8 mouse cellular contexts compared by ENCODE assay signal in genomic region chr2:156393155-156393828, GRCm38 (mm10). TPM values are rescaled to one million over a fixed set of nuclear protein-coding genes. Genes with fewer than 3 reads are reported as not detected.
A peak's percentile ranks its signal among the peaks of the same experiment; 100 is the strongest.
DNase-seq lines count a peak whose midpoint lies in the region; ATAC-seq and TF ChIP-seq lines count a peak whose summit lies in the region.

No protein-coding gene starts in this region.

- H3K36me3 ChIP-seq in heart, embryonic 12.5 days: no peaks in the 10 kb centered on the region
- H3K36me3 ChIP-seq in ES-E14 (ENCODE audit: control insufficient read depth, insufficient read depth, low read length, poor library complexity, severe bottlenecking): no peaks in the 10 kb centered on the region
- no peaks in the 10 kb centered on the region for H3K36me3 ChIP-seq in forebrain, postnatal 0 days (ENCODE audit: insufficient read depth)
- no peaks in the 10 kb centered on the region for H3K36me3 ChIP-seq in liver, postnatal 0 days (replicated peaks; ENCODE audit: insufficient read depth, low read length)

- in situ Hi-C loops in ES-E14 (cut with MboI; ENCODE audit: low sequenced_read_pairs in 2 of 2, unreplicated experiment in 2 of 2): no loop called here

- ATAC-seq in heart, embryonic 12.5 days (ENCODE audit: insufficient number of reproducible peaks, low FRiP score): no peak
- 0 out of 2 replicates have a peak, but pooled peaks have one; percentile 21 for ATAC-seq in forebrain, postnatal 0 days
- ATAC-seq in liver, postnatal 0 days: no peak

- DNase-seq in heart, postnatal 14 days: no peak
- no peak for DNase-seq in ES-E14 (ENCODE audit: low read depth, low spot score)
- DNase-seq in forebrain, postnatal 0 days: peak; percentile 15
- no peak for DNase-seq in liver, postnatal 0 days
- no peak for DNase-seq in gastrocnemius, adult 8-10 months (ENCODE audit: low spot score in 2 of 2)
- no peak for DNase-seq in right cerebral cortex, postnatal 36 days (ENCODE audit: low spot score in 2 of 2)
- no peak for DNase-seq in layer of hippocampus, adult 9-10 months (ENCODE audit: low spot score)

- no peaks in the 10 kb centered on the region for H3K9me3 ChIP-seq in heart, embryonic 12.5 days (replicated peaks)
- no peaks in the 10 kb centered on the region for H3K9me3 ChIP-seq in ES-E14 (ENCODE audit: control insufficient read depth, insufficient read depth, low read depth, low read length)
- no peaks in the 10 kb centered on the region for H3K9me3 ChIP-seq in forebrain, postnatal 0 days (ENCODE audit: low read length)
- H3K9me3 ChIP-seq in liver, postnatal 0 days (ENCODE audit: low read length): no peaks in the 10 kb centered on the region

- H3K9ac ChIP-seq in heart, embryonic 12.5 days: no peak overlapping the region
- 0 out of 2 replicates have a peak overlapping the region, but pooled peaks have one; percentile 24 for H3K9ac ChIP-seq in ES-E14 (ENCODE audit: insufficient read depth, low read depth, low read length, poor library complexity, severe bottlenecking)
- peak overlapping the region; percentile 14; the same call in 1 of the 2 replicates for H3K9ac ChIP-seq in forebrain, postnatal 0 days
- no peak overlapping the region for H3K9ac ChIP-seq in liver, postnatal 0 days (replicated peaks)

- no peak overlapping the region for H3K27ac ChIP-seq in heart, embryonic 12.5 days (ENCODE audit: poor library complexity, severe bottlenecking)
- no peak overlapping the region for H3K27ac ChIP-seq in ES-E14 (ENCODE audit: insufficient read depth, low read depth, low read length, poor library complexity, severe bottlenecking)
- H3K27ac ChIP-seq in forebrain, postnatal 0 days (ENCODE audit: low read depth, low read length): 0 out of 2 replicates have a peak overlapping the region, but pooled peaks have one; percentile 30
- no peak overlapping the region for H3K27ac ChIP-seq in liver, postnatal 0 days (ENCODE audit: low read depth)

- intact Hi-C loops in heart, postnatal 14 days (cut with DNase I): loop anchor here (5.0 kb wide), 1 partner anchor 69 kb away; no protein-coding TSS in a partner anchor

- 55% methylated on average over 5 of the region's 5 CpGs for WGBS in heart, embryonic 12.5 days
- WGBS in forebrain, postnatal 0 days: 54% methylated on average over 5 of the region's 5 CpGs
- 45% methylated on average over 5 of the region's 5 CpGs for WGBS in liver, postnatal 0 days (ENCODE audit: insufficient replicate concordance)

- H3K4me1 ChIP-seq in heart, embryonic 12.5 days (replicated peaks): no peaks in the 10 kb centered on the region; the same call in 1 of the 2 replicates
- H3K4me1 ChIP-seq in ES-E14 (ENCODE audit: control insufficient read depth in 2 of 2, insufficient read depth in 2 of 2, low read length in 2 of 2, poor library complexity in 1 of 2): peaks cover 0 to 6% of the 10 kb centered on the region in 2 experiments; a peak in 2 of 4 replicates
- H3K4me1 ChIP-seq in forebrain, postnatal 0 days (ENCODE audit: insufficient read depth): no peaks in the 10 kb centered on the region
- H3K4me1 ChIP-seq in liver, postnatal 0 days (ENCODE audit: insufficient read depth): no peaks in the 10 kb centered on the region

- no peaks in the 10 kb centered on the region for H3K27me3 ChIP-seq in heart, embryonic 12.5 days (replicated peaks)
- no peaks in the 10 kb centered on the region for H3K27me3 ChIP-seq in forebrain, postnatal 0 days (ENCODE audit: insufficient read depth, low read length)
- no peaks in the 10 kb centered on the region for H3K27me3 ChIP-seq in liver, postnatal 0 days (ENCODE audit: insufficient read depth, low read length)

- TF ChIP-seq CTCF in forebrain, postnatal 0 days (IDR thresholded peaks at IDR 0.05; ENCODE audit: low read depth): no peak
- TF ChIP-seq CTCF in liver, postnatal 0 days (IDR thresholded peaks at IDR 0.05; ENCODE audit: low read depth): no peak

- no peak for TF ChIP-seq EP300 in liver, postnatal 0 days (IDR thresholded peaks at IDR 0.05; ENCODE audit: low read depth)

- peak overlapping the region; percentile 45 for H3K4me3 ChIP-seq in heart, embryonic 12.5 days
- H3K4me3 ChIP-seq in ES-E14 (ENCODE audit: insufficient read depth in 1 of 2, low read depth in 1 of 2, low read length in 2 of 2, poor library complexity in 1 of 2, severe bottlenecking in 1 of 2): peak overlapping the region in 1 of 2 experiments; percentile 59; a peak in 1 of 4 replicates
- H3K4me3 ChIP-seq in forebrain, postnatal 0 days (ENCODE audit: low read depth, low read length): peak overlapping the region; percentile 37
- peak overlapping the region; percentile 51 for H3K4me3 ChIP-seq in liver, postnatal 0 days (ENCODE audit: low read depth, low read length)

- peak overlapping the region; percentile 52 for H3K4me2 ChIP-seq in heart, embryonic 12.5 days
- peak overlapping the region; percentile 35 for H3K4me2 ChIP-seq in forebrain, postnatal 0 days (ENCODE audit: low read depth)
- peak overlapping the region; percentile 54 for H3K4me2 ChIP-seq in liver, postnatal 0 days (ENCODE audit: low read depth, low read length)

TF ChIP-seq in ES-E14, 5 proteins besides CTCF, POLR2A, EP300 and RAD21:
- TF ChIP-seq HCFC1 (IDR thresholded peaks at IDR 0.05; ENCODE audit: borderline replicate concordance, insufficient read depth, low read length) (no peak), ZNF384 (IDR thresholded peaks at IDR 0.05; ENCODE audit: low read depth, low read length) (no peak), ZC3H11A (IDR thresholded peaks at IDR 0.05; ENCODE audit: borderline replicate concordance, low read depth, low read length) (no peak), MAFK (IDR thresholded peaks at IDR 0.05; ENCODE audit: insufficient read depth, low read depth, low read length) (no peak), CHD2 (IDR thresholded peaks at IDR 0.05; ENCODE audit: low read depth, low read length) (no peak)
TF ChIP-seq in ES-E14: peak in this region for 0.

RNA-seq across cellular contexts. Expression of gene Epb41l1, which starts 27.4 kb away (rescaled TPM):
- 1.2 and 1.4 TPM in 2 replicates for polyA plus RNA-seq in heart, embryonic 12.5 days (2016; fragmentation: Nextera tagmentation; extraction: Ambion mirVana)
- 10 to 100 TPM; 10.1 to 13.9 TPM for total RNA-seq in heart, postnatal 14 days (2021)
- 20.5 and 27.3 TPM in 2 replicates for total RNA-seq in ES-E14 (2012; rRNA removed)
- total RNA-seq in forebrain, postnatal 0 days (2014; rRNA removed): 169 and 211 TPM in 2 replicates
- 7.0 and 10.0 TPM in 2 replicates for polyA plus RNA-seq in forebrain, postnatal 0 days (2015; fragmentation: Nextera tagmentation; extraction: Ambion mirVana)
- polyA plus RNA-seq in liver, postnatal 0 days (2015; fragmentation: Nextera tagmentation; extraction: Ambion mirVana): 0.49 and 0.51 TPM in 2 replicates
- total RNA-seq in gastrocnemius, adult 8-10 months (2022): 1 to 10 TPM; 3.0 to 6.0 (median 3.5) TPM

Comparison
In these comparisons a context has a peak if more than half of its experiments do, and no peak if none do; other contexts are left out.
1. H3K9ac ChIP-seq: peak in ES-E14 (single experiment) and forebrain, postnatal 0 days (single experiment); none in heart, embryonic 12.5 days (single experiment) and liver, postnatal 0 days (single experiment).
2. Peak in every context shown above with its lines, with median percentiles within 50 percentile points of each other: H3K4me2 ChIP-seq.